Mouse (Mus musculus) bone marrow macrophage, adult 2 months (primary cell): ENCODE data around the gene Cdc45.

Source experiments
- CTCF ChIP-seq: IDR thresholded peaks from 2 replicates; pipeline ENCODE4 v1.5.1; 2012; ENCODE audit warnings: low read depth, mild to moderate bottlenecking, low read length, moderate library complexity
- POLR2A ChIP-seq: IDR thresholded peaks from 2 replicates; pipeline ENCODE4 v1.6.1; 2012; ENCODE audit warnings: mild to moderate bottlenecking, low read depth, low read length, borderline replicate concordance

- TF ChIP-seq CTCF: no peak
- TF ChIP-seq POLR2A: no peak
Measured at GRCm38 (mm10) chr16:18769501-18769900, 42.3 kb downstream of the Cdc45 start.
